Mouse (Mus musculus) brain, embryonic 14.5 days (tissue): Measurements from ENCODE around the gene Tmem56. TPM values are rescaled to one million over a fixed set of nuclear protein-coding genes. Genes with fewer than 3 reads are reported as not detected.

ENCODE experiments used
- DNase-seq: peaks from one replicate; pipeline ENCODE4 v3.0.0-alpha.2; 2011; ENCODE audit warnings: low read depth
- CTCF ChIP-seq: fragments of 200-500 bp; IDR thresholded peaks from 2 replicates; pipeline ENCODE4 v1.5.1; 2012; ENCODE audit warnings: inconsistent platforms, mild to moderate bottlenecking, moderate library complexity, borderline replicate concordance; ENCODE audit not compliant: insufficient read depth, insufficient read length; ENCODE audit errors: extremely low read depth
- POLR2A ChIP-seq: fragments of 200-500 bp; IDR thresholded peaks from 2 replicates; pipeline ENCODE4 v1.6.1; 2012; ENCODE audit warnings: mild to moderate bottlenecking, inconsistent platforms, borderline replicate concordance; ENCODE audit not compliant: poor library complexity, insufficient read depth, insufficient read length, severe bottlenecking; ENCODE audit errors: extremely low read depth
- polyA plus RNA-seq: library from polyadenylated mRNA; depleted of rRNA; stranded (reverse); fragments of >200 nt; gene quantifications from 2 replicates; pipeline ENCODE4 v1.2.3, GENCODE M21; 2012; rRNA removed

The Tmem56 gene
- polyA plus RNA-seq, 1 experiment, result 2.5 TPM

GRCm38 (mm10) chr3:121168581-121168980, 114.3 kb downstream of the Tmem56 start:
- DNase-seq, result no peak
- TF ChIP-seq CTCF (no peak), POLR2A (no peak)

GRCm38 (mm10) chr3:121163271-121163819, 119.6 kb downstream of the Tmem56 start:
- DNase-seq, result peak; percentile 34
- TF ChIP-seq CTCF (peak; percentile 71), POLR2A (no peak)

- TF ChIP-seq POLR2A (no peak), CTCF (peak; percentile 41; the same call in 1 of the 2 replicates)
- DNase-seq, result peak; percentile 39
These were observed 121.2 kb downstream of the Tmem56 start for GRCm38 (mm10) chr3:121161661-121162060.

- no peak for TF ChIP-seq CTCF
- no peak for TF ChIP-seq POLR2A
- no peak for DNase-seq
These were observed 122.5 kb downstream of the Tmem56 start for GRCm38 (mm10) chr3:121160424-121160823.

- TF ChIP-seq CTCF, result no peak
- peak; percentile 48 for DNase-seq
These were observed 123.3 kb downstream of the Tmem56 start for GRCm38 (mm10) chr3:121159566-121159965.

- peak; percentile 79 for DNase-seq
- no peak for TF ChIP-seq CTCF
- TF ChIP-seq POLR2A, result no peak
These were observed 124.0 kb downstream of the Tmem56 start for GRCm38 (mm10) chr3:121158901-121159351.

GRCm38 (mm10) chr3:121157546-121158330, 125.2 kb downstream of the Tmem56 start:
- TF ChIP-seq CTCF, result no peak
- no peak for TF ChIP-seq POLR2A
- DNase-seq, result peak; percentile 54

GRCm38 (mm10) chr3:121156451-121157186, 126.3 kb downstream of the Tmem56 start:
- TF ChIP-seq POLR2A (no peak), CTCF (no peak)
- DNase-seq, result no peak

GRCm38 (mm10) chr3:121156043-121156442, 126.9 kb downstream of the Tmem56 start:
- no peak for TF ChIP-seq CTCF
- no peak for TF ChIP-seq POLR2A

More at GRCm38 (mm10) chr3:121156043-121156442, 126.9 kb downstream of the Tmem56 start:
- DNase-seq, result peak; percentile 87

Other genes with a start within 250 kb of the Tmem56 start
- gene Rwdd3, start 111.4 kb downstream of the Tmem56 start, polyA plus RNA-seq, result 7.2 and 8.6 TPM in 2 replicates
- gene Alg14, start 8.7 kb upstream of the Tmem56 start, polyA plus RNA-seq, result 16.0 and 16.9 TPM in 2 replicates
- gene Cnn3, start 143.4 kb upstream of the Tmem56 start, polyA plus RNA-seq, result 412 and 494 TPM in 2 replicates
- gene Slc44a3, start 249.3 kb upstream of the Tmem56 start, polyA plus RNA-seq, result 0.19 and 0.29 TPM in 2 replicates